Mouse (Mus musculus): ENCODE results near the gene Tom1.

DNA sequence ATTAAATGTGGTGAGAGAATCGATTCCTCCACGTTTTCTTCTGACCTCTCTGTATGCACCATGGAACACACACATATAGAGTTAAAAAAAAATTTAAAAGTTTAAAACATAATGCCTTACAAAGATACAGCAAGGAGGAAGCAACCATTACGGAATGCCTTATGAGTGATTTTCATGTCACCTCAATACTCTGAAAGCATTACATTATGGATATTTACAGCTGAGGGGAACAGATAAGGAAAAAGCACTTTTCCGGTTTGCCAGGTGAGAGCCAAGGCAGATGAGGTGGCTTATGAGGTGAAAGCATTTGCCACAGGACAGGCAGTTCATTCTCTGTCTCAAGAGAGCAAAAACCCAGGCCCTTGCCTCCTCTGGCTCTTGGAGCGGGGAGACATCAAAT lies 544 bp upstream of the Tom1 start:
- TF ChIP-seq POU5F1 (IDR thresholded peaks at IDR 0.05; ENCODE audit: borderline replicate concordance, low read length) (no peak), CTCF (conservative IDR thresholded peaks at IDR 0.05; ENCODE audit: low read length) (no peak), NANOG (IDR thresholded peaks at IDR 0.05; ENCODE audit: borderline replicate concordance, low read length) (no peak)

Measured in E14TG2a.4 (cell line).